Mouse (Mus musculus) MEL (cell line): ENCODE results near the gene Rspo1.

ENCODE experiments used
- CTCF ChIP-seq, 3 experiments: IDR thresholded peaks in 2 of 3; conservative IDR thresholded peaks in 1 of 3; 2 replicates each; pipeline ENCODE4 v1.5.1; 2011 to 2012; ENCODE audit warnings: low read length in 3 of 3, low read depth in 2 of 3, mild to moderate bottlenecking in 2 of 3, improper control_type of control experiment in 1 of 3, inconsistent platforms in 1 of 3, mixed read lengths in 1 of 3, moderate library complexity in 1 of 3; ENCODE audit not compliant: control insufficient read depth in 1 of 3, insufficient read depth in 1 of 3, poor library complexity in 1 of 3, severe bottlenecking in 1 of 3
- EP300 ChIP-seq, 2 experiments: IDR thresholded peaks; 2 replicates each; pipeline ENCODE4 v1.6.1; 2011; ENCODE audit warnings: improper control_type of control experiment in 2 of 2, low read length in 2 of 2, low read depth in 1 of 2, mild to moderate bottlenecking in 1 of 2
- MAFK ChIP-seq: IDR thresholded peaks from 2 replicates; pipeline ENCODE4 v1.6.1; 2011; ENCODE audit warnings: low read depth, mild to moderate bottlenecking, low read length, improper control_type of control experiment, borderline replicate concordance
- MAX ChIP-seq: IDR thresholded peaks from 2 replicates; pipeline ENCODE4 v1.6.1; 2011; ENCODE audit warnings: low read length, improper control_type of control experiment
- MXI1 ChIP-seq: IDR thresholded peaks from 2 replicates; pipeline ENCODE4 v1.6.1; 2011; ENCODE audit warnings: mild to moderate bottlenecking, low read depth, low read length, improper control_type of control experiment
- POLR2A ChIP-seq, 2 experiments: IDR thresholded peaks; 2 replicates each; pipeline ENCODE4 v1.6.1; 2011 to 2012; ENCODE audit warnings: low read length in 2 of 2, mild to moderate bottlenecking in 2 of 2, control low read depth in 1 of 2, improper control_type of control experiment in 1 of 2, low read depth in 1 of 2, moderate library complexity in 1 of 2; ENCODE audit not compliant: control insufficient read depth in 1 of 2, insufficient read depth in 1 of 2, poor library complexity in 1 of 2
- POLR2AphosphoS2 ChIP-seq: IDR thresholded peaks from 2 replicates; pipeline ENCODE4 v1.6.1; 2011; ENCODE audit warnings: low read length, improper control_type of control experiment
- TAL1 ChIP-seq: IDR thresholded peaks from 2 replicates; pipeline ENCODE4 v1.6.1; 2012; ENCODE audit warnings: mild to moderate bottlenecking, inconsistent platforms, low read length, moderate library complexity, mixed read lengths
- ZMIZ1 ChIP-seq: IDR thresholded peaks from 2 replicates; pipeline ENCODE4 v1.6.1; 2012; ENCODE audit warnings: low read depth, mild to moderate bottlenecking, inconsistent platforms, low read length, improper control_type of control experiment, moderate library complexity
- ZNF384 ChIP-seq: IDR thresholded peaks from 2 replicates; pipeline ENCODE4 v1.6.1; 2012; ENCODE audit warnings: low read depth, mild to moderate bottlenecking, inconsistent platforms, low read length, improper control_type of control experiment

- TF ChIP-seq MXI1 (no peak), POLR2A (IDR thresholded peaks at IDR 0.05; ENCODE audit: control insufficient read depth in 1 of 2, insufficient read depth in 1 of 2, low read depth in 1 of 2, low read length in 2 of 2, poor library complexity in 1 of 2) (no peak), CTCF (IDR thresholded peaks at IDR 0.05 in 2 of 3, conservative IDR thresholded peaks at IDR 0.05 in 1 of 3; ENCODE audit: control insufficient read depth in 1 of 3, insufficient read depth in 1 of 3, low read depth in 2 of 3, low read length in 3 of 3, poor library complexity in 1 of 3, severe bottlenecking in 1 of 3) (no peak), ZMIZ1 (no peak), ZNF384 (no peak), MAX (no peak), EP300 (IDR thresholded peaks at IDR 0.05; ENCODE audit: low read depth in 1 of 2, low read length in 2 of 2) (no peak), POLR2AphosphoS2 (no peak), MAFK (no peak), TAL1 (no peak)
Measured at GRCm38 (mm10) chr4:124949488-124949887, 36.7 kb upstream of the Rspo1 start.
